Mouse (Mus musculus) CH12.LX (cell line): Measurements from ENCODE around the gene Nell1.

ENCODE experiments used
- CTCF ChIP-seq, 2 experiments: IDR thresholded peaks in 1 of 2; conservative IDR thresholded peaks in 1 of 2; 2 replicates each; pipeline ENCODE4 v1.5.1; 2011 to 2012; ENCODE audit warnings: low read depth in 2 of 2, low read length in 2 of 2, improper control_type of control experiment in 1 of 2, inconsistent platforms in 1 of 2, mild to moderate bottlenecking in 1 of 2, moderate library complexity in 1 of 2
- EP300 ChIP-seq: IDR thresholded peaks from 2 replicates; pipeline ENCODE4 v1.6.1; 2011; ENCODE audit warnings: low read length, improper control_type of control experiment
- KAT2A ChIP-seq: IDR thresholded peaks from 2 replicates; pipeline ENCODE4 v1.6.1; 2012; ENCODE audit warnings: low read length, improper control_type of control experiment, inconsistent platforms; ENCODE audit not compliant: insufficient replicate concordance
- MYC ChIP-seq: IDR thresholded peaks from 2 replicates; pipeline ENCODE4 v1.6.1; 2011; ENCODE audit warnings: low read depth, mild to moderate bottlenecking, improper control_type of control experiment, low read length
- NELFE ChIP-seq: IDR thresholded peaks from 2 replicates; pipeline ENCODE4 v1.6.1; 2011; ENCODE audit warnings: low read depth, low read length, improper control_type of control experiment
- PAX5 ChIP-seq: IDR thresholded peaks from 2 replicates; pipeline ENCODE4 v1.6.1; 2012; ENCODE audit warnings: low read length, inconsistent platforms, mixed read lengths
- SMC3 ChIP-seq: IDR thresholded peaks from 2 replicates; pipeline ENCODE4 v1.6.1; 2011; ENCODE audit warnings: low read depth, low read length, improper control_type of control experiment
- ZC3H11A ChIP-seq: IDR thresholded peaks from 2 replicates; pipeline ENCODE4 v1.6.1; 2012; ENCODE audit warnings: low read depth, mild to moderate bottlenecking, inconsistent platforms, low read length, improper control_type of control experiment

- no peak for TF ChIP-seq SMC3
- TF ChIP-seq EP300, result no peak
- TF ChIP-seq CTCF (conservative IDR thresholded peaks at IDR 0.05 in 1 of 2, IDR thresholded peaks at IDR 0.05 in 1 of 2; ENCODE audit: low read depth in 2 of 2, low read length in 2 of 2), result no peak
- TF ChIP-seq NELFE, result no peak
- no peak for TF ChIP-seq KAT2A
- no peak for TF ChIP-seq MYC
- no peak for TF ChIP-seq PAX5
- no peak for TF ChIP-seq ZC3H11A
Measured at GRCm38 (mm10) chr7:49946691-49947090, 28.0 kb upstream of the Nell1 start.
